Mouse (Mus musculus): ENCODE results near the gene Sec14l2.

- TF ChIP-seq GATA1 (IDR thresholded peaks at IDR 0.05; ENCODE audit: low read length) (no peak), TAL1 (IDR thresholded peaks at IDR 0.05; ENCODE audit: low read length) (no peak)
Observed at GRCm38 (mm10) chr11:4094378-4095170, 28.6 kb downstream of the Sec14l2 start.
